10 mouse cellular contexts compared by ENCODE assay signal in the genomic region with DNA sequence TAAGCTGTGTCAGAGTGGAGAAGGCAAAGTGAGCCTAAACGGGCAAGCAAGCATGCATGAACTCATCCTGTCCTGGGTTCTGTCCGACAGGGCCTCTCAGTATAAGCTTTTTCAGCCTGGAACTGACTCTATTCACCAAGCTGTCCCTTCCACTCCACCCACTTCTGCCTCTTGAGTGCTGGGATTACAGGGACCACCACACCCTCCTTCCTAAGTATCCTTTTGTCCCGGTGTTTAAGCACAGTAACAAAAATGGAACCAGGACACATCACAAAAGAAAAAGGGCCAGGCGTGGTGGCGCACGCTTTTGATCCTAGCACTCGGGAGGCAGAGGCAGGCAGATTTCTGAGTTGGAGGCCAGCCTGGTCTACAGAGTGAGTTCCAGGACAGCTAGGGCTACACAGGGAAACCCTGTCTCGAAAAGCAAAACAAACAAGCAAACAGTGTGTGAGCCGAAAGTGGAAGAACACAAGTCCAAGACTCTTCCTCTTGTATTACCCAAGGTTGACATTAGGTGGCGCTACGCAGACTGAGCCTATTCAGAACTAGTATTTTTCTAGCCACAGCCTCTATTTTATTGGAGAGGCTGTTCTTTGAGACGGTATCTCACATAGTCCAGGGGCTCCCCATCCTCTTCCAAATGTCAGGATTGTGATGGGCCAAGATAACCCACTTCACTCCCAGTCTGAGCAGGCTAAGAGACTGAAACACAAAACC. TPM values are rescaled to one million over a fixed set of nuclear protein-coding genes. Genes with fewer than 3 reads are reported as not detected.
DNase-seq lines count a peak whose midpoint lies in the region; ATAC-seq and TF ChIP-seq lines count a peak whose summit lies in the region.
"Had no signal": no experiment of that assay in that cellular context is flagged by ENCODE, and none has a peak within 500 bp of the region (broad histone marks: within the 10 kb centered on the region; RNA-seq: fewer than 3 reads in every experiment).

No protein-coding gene starts in this region.

- no peaks in the 10 kb centered on the region for H3K9me3 ChIP-seq in heart, embryonic 11.5 days (replicated peaks; ENCODE audit: control insufficient read depth, low read length)
- H3K9me3 ChIP-seq: limb, embryonic 12.5 days; stomach, embryonic 15.5 days had no signal

- H3K4me1 ChIP-seq in heart, embryonic 11.5 days (ENCODE audit: control insufficient read depth, insufficient read depth, low read length) = no peaks in the 10 kb centered on the region
- no peaks in the 10 kb centered on the region for H3K4me1 ChIP-seq in cerebellum, adult 2 months (ENCODE audit: control insufficient read depth, insufficient read depth, low read length)
- H3K4me1 ChIP-seq: limb, embryonic 12.5 days; stomach, embryonic 15.5 days had no signal

- no peak overlapping the region for H3K4me3 ChIP-seq in heart, embryonic 11.5 days (ENCODE audit: low read depth, low read length)
- H3K4me3 ChIP-seq in cerebellum, adult 2 months (replicated peaks; ENCODE audit: insufficient read depth, low read depth, low read length) = no peak overlapping the region
- H3K4me3 ChIP-seq: limb, embryonic 12.5 days; stomach, embryonic 15.5 days had no signal

- no peaks in the 10 kb centered on the region for H3K27me3 ChIP-seq in heart, embryonic 11.5 days (ENCODE audit: control insufficient read depth, insufficient read depth, low read length)
- no peaks in the 10 kb centered on the region for H3K27me3 ChIP-seq in cerebellum, adult 2 months (ENCODE audit: control insufficient read depth, insufficient read depth, low read length)
- H3K27me3 ChIP-seq: limb, embryonic 12.5 days; stomach, embryonic 15.5 days had no signal

- TF ChIP-seq POLR2A in cerebellum, adult 2 months (IDR thresholded peaks at IDR 0.05; ENCODE audit: borderline replicate concordance, insufficient read depth, low read length) = no peak

- WGBS in heart, embryonic 11.5 days (ENCODE audit: insufficient replicate concordance) = 76% methylated on average over 12 of the region's 12 CpGs
- 64% methylated on average over 12 of the region's 12 CpGs for WGBS in cerebellum, adult 2 months

- TF ChIP-seq CTCF in cerebellum, adult 2 months (IDR thresholded peaks at IDR 0.05; ENCODE audit: borderline replicate concordance, insufficient read depth, low read depth, low read length) = peak; percentile 41; the same call in 1 of the 2 replicates

- no peak for ATAC-seq in heart, embryonic 11.5 days (replicated peaks; ENCODE audit: insufficient number of reproducible peaks, low FRiP score, low TSS enrichment)
- ATAC-seq in hematopoietic stem cell, adult 5-6 weeks (replicated peaks in 1 of 2; ENCODE audit: insufficient read depth in 1 of 2, low FRiP score in 2 of 2, low TSS enrichment in 1 of 2, low read depth in 1 of 2, poor library complexity in 2 of 2, severe bottlenecking in 2 of 2) = peak; percentile 49 to 71; a peak in 2 of 4 replicates
- peak; percentile 94 for ATAC-seq in megakaryocyte progenitor cell, adult 5-6 weeks (replicated peaks; ENCODE audit: poor library complexity)

- H3K27ac ChIP-seq in heart, embryonic 11.5 days (ENCODE audit: low read depth, low read length) = no peak overlapping the region
- no peak overlapping the region for H3K27ac ChIP-seq in cerebellum, adult 2 months (ENCODE audit: insufficient read depth, low read length)
- H3K27ac ChIP-seq: limb, embryonic 12.5 days; stomach, embryonic 15.5 days had no signal

- no peak overlapping the region for H3K9ac ChIP-seq in heart, embryonic 11.5 days (ENCODE audit: low read depth, low read length)
- H3K9ac ChIP-seq: limb, embryonic 12.5 days; stomach, embryonic 15.5 days had no signal

- H3K4me2 ChIP-seq in heart, embryonic 11.5 days = no peak overlapping the region
- H3K4me2 ChIP-seq: limb, embryonic 12.5 days; stomach, embryonic 15.5 days had no signal

- H3K36me3 ChIP-seq in heart, embryonic 11.5 days (ENCODE audit: control insufficient read depth, insufficient read depth, low read length) = peaks cover 18% of the 10 kb centered on the region

- peak; percentile 58 for DNase-seq in heart, adult 8-10 months (ENCODE audit: low spot score)
- DNase-seq in urinary bladder, postnatal 14 days (ENCODE audit: low spot score) = peak; percentile 62
- no peak for DNase-seq in urinary bladder, postnatal 10 days (ENCODE audit: low spot score)
- peak; percentile 42 to 53 for DNase-seq in cerebellum, adult 2 months
- peak; percentile 65 for DNase-seq in thymus, postnatal 4 days

RNA-seq across cellular contexts. Expression of gene Rbms2, which starts 39.7 kb away (rescaled TPM):
- 100 to 1,000 TPM in 3 of 4 experiments, 10 to 100 TPM in 1; 90.8 to 107 (median 104) TPM for total RNA-seq in heart, adult 8-10 months (2022)
- 36.1 and 38.5 TPM in 2 replicates for polyA plus RNA-seq in heart, embryonic 11.5 days (2014; fragmentation: Nextera tagmentation; extraction: Ambion mirVana)
- polyA plus RNA-seq in cerebellum, adult 2 months (2012; rRNA removed) = 23.5 and 23.7 TPM in 2 replicates
- total RNA-seq in hematopoietic stem cell, adult 5-6 weeks (2017) = 6.9 and 9.3 TPM in 2 replicates
- 9.3 and 13.7 TPM in 2 replicates for total RNA-seq in megakaryocyte progenitor cell, adult 5-6 weeks (2015)
- total RNA-seq in megakaryocyte progenitor cell, adult 5-6 weeks (2017) = 2.5 and 7.2 TPM in 2 replicates

RNA-seq across cellular contexts. Expression of gene Baz2a, which starts 49.0 kb away (rescaled TPM):
- 10 to 100 TPM; 21.3 to 22.8 (median 22.1) TPM for total RNA-seq in heart, adult 8-10 months (2022)
- polyA plus RNA-seq in heart, embryonic 11.5 days (2014; fragmentation: Nextera tagmentation; extraction: Ambion mirVana) = 10.9 and 21.7 TPM in 2 replicates
- polyA plus RNA-seq in cerebellum, adult 2 months (2012; rRNA removed) = 42.9 and 45.2 TPM in 2 replicates
- 17.8 and 23.1 TPM in 2 replicates for total RNA-seq in hematopoietic stem cell, adult 5-6 weeks (2017)
- total RNA-seq in megakaryocyte progenitor cell, adult 5-6 weeks (2015) = 35.5 and 40.3 TPM in 2 replicates
- 13.2 and 15.0 TPM in 2 replicates for total RNA-seq in megakaryocyte progenitor cell, adult 5-6 weeks (2017)

RNA-seq across cellular contexts. Expression of gene Gls2, which starts 53.9 kb away (rescaled TPM):
- total RNA-seq in heart, adult 8-10 months (2022) = under 1 TPM; 0.38 to 0.60 (median 0.47) TPM
- polyA plus RNA-seq in heart, embryonic 11.5 days (2014; fragmentation: Nextera tagmentation; extraction: Ambion mirVana) = 0.89 and 1.3 TPM in 2 replicates
- 68.3 and 77.7 TPM in 2 replicates for polyA plus RNA-seq in cerebellum, adult 2 months (2012; rRNA removed)
- total RNA-seq in hematopoietic stem cell, adult 5-6 weeks (2017) = 0.38 and 0.79 TPM in 2 replicates
- 1.2 and 1.4 TPM in 2 replicates for total RNA-seq in megakaryocyte progenitor cell, adult 5-6 weeks (2015)
- total RNA-seq in megakaryocyte progenitor cell, adult 5-6 weeks (2017) = 0.67 and 3.6 TPM in 2 replicates

RNA-seq across cellular contexts. Expression of gene Atp5b, which starts 57.3 kb away (rescaled TPM):
- 1,000 to 10,000 TPM; 7,887 to 9,725 (median 8,934) TPM for total RNA-seq in heart, adult 8-10 months (2022)
- polyA plus RNA-seq in heart, embryonic 11.5 days (2014; fragmentation: Nextera tagmentation; extraction: Ambion mirVana) = 4,523 and 4,948 TPM in 2 replicates
- 2,153 and 2,193 TPM in 2 replicates for polyA plus RNA-seq in cerebellum, adult 2 months (2012; rRNA removed)
- 1,271 and 2,840 TPM in 2 replicates for total RNA-seq in hematopoietic stem cell, adult 5-6 weeks (2017)
- total RNA-seq in megakaryocyte progenitor cell, adult 5-6 weeks (2015) = 1,546 and 1,583 TPM in 2 replicates
- 2,698 and 2,700 TPM in 2 replicates for total RNA-seq in megakaryocyte progenitor cell, adult 5-6 weeks (2017)
